In genomic region chr3:68495096-68495735, GRCm38 (mm10) we compare ENCODE assay signal across 8 mouse cellular contexts.
A peak's percentile ranks its signal among the peaks of the same experiment; 100 is the strongest.
DNase-seq lines count a peak whose midpoint lies in the region; ATAC-seq and TF ChIP-seq lines count a peak whose summit lies in the region.

No protein-coding gene starts in this region.

- H3K4me2 ChIP-seq in forebrain, embryonic 11.5 days (ENCODE audit: low read depth, low read length, severe bottlenecking): peak overlapping the region; percentile 97
- peak overlapping the region; percentile 87 for H3K4me2 ChIP-seq in heart, embryonic 13.5 days
- H3K4me2 ChIP-seq in liver, embryonic 14.5 days (ENCODE audit: low read depth): peak overlapping the region; percentile 73
- peak overlapping the region; percentile 95 for H3K4me2 ChIP-seq in neural tube, embryonic 13.5 days

- under 1% methylated on average over 38 of the region's 38 CpGs for WGBS in forebrain, embryonic 11.5 days
- under 1% methylated on average over 38 of the region's 38 CpGs for WGBS in heart, embryonic 13.5 days
- WGBS in liver, embryonic 14.5 days (ENCODE audit: insufficient replicate concordance): 1% methylated on average over 32 of the region's 38 CpGs
- under 1% methylated on average over 38 of the region's 38 CpGs for WGBS in neural tube, embryonic 13.5 days

- no peak for DNase-seq in G1E (ENCODE audit: low spot score)
- peak; percentile 82 for DNase-seq in forebrain, embryonic 11.5 days (ENCODE audit: low spot score)
- DNase-seq in kidney, postnatal 10 days: peak; percentile 72
- DNase-seq in liver, embryonic 14.5 days (ENCODE audit: low read depth in 3 of 3, low spot score in 3 of 3): no peak

- peak overlapping the region; percentile 74 for H3K9ac ChIP-seq in forebrain, embryonic 11.5 days (ENCODE audit: low read length)
- peak overlapping the region; percentile 96 for H3K9ac ChIP-seq in heart, embryonic 13.5 days
- H3K9ac ChIP-seq in liver, embryonic 14.5 days (replicated peaks): no peak overlapping the region
- H3K9ac ChIP-seq in neural tube, embryonic 13.5 days: peak overlapping the region; percentile 83

- TF ChIP-seq CTCF in G1E (IDR thresholded peaks at IDR 0.05; ENCODE audit: low read depth, low read length): no peak
- no peak for TF ChIP-seq CTCF in bone marrow macrophage, adult 2 months (IDR thresholded peaks at IDR 0.05; ENCODE audit: low read depth, low read length)
- no peak for TF ChIP-seq CTCF in liver, embryonic 14.5 days (IDR thresholded peaks at IDR 0.05; ENCODE audit: low read depth)

- H3K4me1 ChIP-seq in G1E (ENCODE audit: insufficient read depth, low read depth, low read length): no peaks in the 10 kb centered on the region
- H3K4me1 ChIP-seq in bone marrow macrophage, adult 2 months (ENCODE audit: control insufficient read depth, insufficient read depth, low read length): no peaks in the 10 kb centered on the region
- H3K4me1 ChIP-seq in forebrain, embryonic 11.5 days (replicated peaks; ENCODE audit: control insufficient read depth, insufficient read depth, low read length): peaks cover 7% of the 10 kb centered on the region; the same call in 1 of the 2 replicates
- H3K4me1 ChIP-seq in heart, embryonic 13.5 days: peaks cover 58% of the 10 kb centered on the region
- H3K4me1 ChIP-seq in liver, embryonic 14.5 days (replicated peaks; ENCODE audit: control insufficient read depth in 2 of 2, insufficient read depth in 2 of 2, low read length in 1 of 2): peaks cover 12 to 26% of the 10 kb centered on the region in 2 experiments; a peak in 3 of 4 replicates
- peaks cover 37% of the 10 kb centered on the region for H3K4me1 ChIP-seq in neural tube, embryonic 13.5 days (replicated peaks)

- no peak overlapping the region for H3K27ac ChIP-seq in bone marrow macrophage, adult 2 months (ENCODE audit: insufficient read depth, low read depth, low read length)
- no peak overlapping the region for H3K27ac ChIP-seq in forebrain, embryonic 11.5 days (ENCODE audit: low read depth, low read length)
- H3K27ac ChIP-seq in heart, embryonic 13.5 days (replicated peaks): peak overlapping the region; percentile 99
- H3K27ac ChIP-seq in liver, embryonic 14.5 days: no peak overlapping the region
- H3K27ac ChIP-seq in neural tube, embryonic 13.5 days (replicated peaks): peak overlapping the region; percentile 85

- no peak for TF ChIP-seq POLR2A in bone marrow macrophage, adult 2 months (IDR thresholded peaks at IDR 0.05; ENCODE audit: borderline replicate concordance, low read depth, low read length)

- no peak for TF ChIP-seq EP300 in liver, embryonic 14.5 days (IDR thresholded peaks at IDR 0.05; ENCODE audit: low read depth)

- ATAC-seq in G1E (ENCODE audit: extremely low read depth, insufficient number of reproducible peaks, low FRiP score, poor library complexity, severe bottlenecking): no peak
- peak; percentile 34 for ATAC-seq in forebrain, embryonic 11.5 days (replicated peaks; ENCODE audit: low FRiP score)
- 0 out of 2 replicates have a peak, but pooled peaks have one; percentile 6 for ATAC-seq in heart, embryonic 13.5 days (ENCODE audit: extremely low read depth, insufficient number of reproducible peaks, low FRiP score, low TSS enrichment)
- ATAC-seq in liver, embryonic 14.5 days (ENCODE audit: insufficient read depth): no peak
- peak; percentile 70 for ATAC-seq in neural tube, embryonic 13.5 days (ENCODE audit: low read depth)
- no peak for ATAC-seq in monocyte, adult 5-6 weeks (replicated peaks; ENCODE audit: insufficient number of reproducible peaks, low FRiP score, low TSS enrichment, poor library complexity, severe bottlenecking)

- no peaks in the 10 kb centered on the region for H3K27me3 ChIP-seq in G1E (ENCODE audit: insufficient read depth, low read length)
- H3K27me3 ChIP-seq in forebrain, embryonic 11.5 days (ENCODE audit: control insufficient read depth, insufficient read depth, low read length): no peaks in the 10 kb centered on the region; the same call in 1 of the 2 replicates
- no peaks in the 10 kb centered on the region for H3K27me3 ChIP-seq in heart, embryonic 13.5 days (replicated peaks)
- H3K27me3 ChIP-seq in liver, embryonic 14.5 days (ENCODE audit: control insufficient read depth, insufficient read depth, low read length): peaks cover 38% of the 10 kb centered on the region
- H3K27me3 ChIP-seq in neural tube, embryonic 13.5 days: peaks cover 10% of the 10 kb centered on the region; the same call in 1 of the 2 replicates

- H3K36me3 ChIP-seq in G1E (replicated peaks): no peaks in the 10 kb centered on the region
- H3K36me3 ChIP-seq in forebrain, embryonic 11.5 days (ENCODE audit: control insufficient read depth, insufficient read depth, low read length): no peaks in the 10 kb centered on the region
- H3K36me3 ChIP-seq in heart, embryonic 13.5 days: peaks cover 14% of the 10 kb centered on the region; the same call in 1 of the 2 replicates
- no peaks in the 10 kb centered on the region for H3K36me3 ChIP-seq in liver, embryonic 14.5 days (replicated peaks; ENCODE audit: control insufficient read depth, insufficient read depth, low read depth)
- H3K36me3 ChIP-seq in neural tube, embryonic 13.5 days: no peaks in the 10 kb centered on the region

- H3K9me3 ChIP-seq in G1E (replicated peaks): peaks cover 62% of the 10 kb centered on the region
- H3K9me3 ChIP-seq in forebrain, embryonic 11.5 days (ENCODE audit: control insufficient read depth, low read length): no peaks in the 10 kb centered on the region
- H3K9me3 ChIP-seq in heart, embryonic 13.5 days: no peaks in the 10 kb centered on the region
- no peaks in the 10 kb centered on the region for H3K9me3 ChIP-seq in liver, embryonic 14.5 days (ENCODE audit: control insufficient read depth, low read length)
- no peaks in the 10 kb centered on the region for H3K9me3 ChIP-seq in neural tube, embryonic 13.5 days

- peak overlapping the region; percentile 14; the same call in 1 of the 2 replicates for H3K4me3 ChIP-seq in G1E (ENCODE audit: low read depth, low read length)
- peak overlapping the region; percentile 61 for H3K4me3 ChIP-seq in bone marrow macrophage, adult 2 months (ENCODE audit: insufficient read depth, low read length)
- H3K4me3 ChIP-seq in forebrain, embryonic 11.5 days (ENCODE audit: low read depth, low read length): peak overlapping the region; percentile 61
- H3K4me3 ChIP-seq in heart, embryonic 13.5 days: peak overlapping the region; percentile 87
- H3K4me3 ChIP-seq in liver, embryonic 14.5 days (ENCODE audit: insufficient read depth in 1 of 2, low read depth in 2 of 2, low read length in 2 of 2): peak overlapping the region; percentile 49 to 58
- peak overlapping the region; percentile 68 for H3K4me3 ChIP-seq in neural tube, embryonic 13.5 days

Comparison
In these comparisons a context has a peak if more than half of its experiments do, and no peak if none do; other contexts are left out.
1. ATAC-seq: peak in forebrain, embryonic 11.5 days (single experiment), heart, embryonic 13.5 days (single experiment) and neural tube, embryonic 13.5 days (single experiment); none in G1E (single experiment), liver, embryonic 14.5 days (single experiment) and monocyte, adult 5-6 weeks (single experiment).
2. DNase-seq: peak in forebrain, embryonic 11.5 days (single experiment) and kidney, postnatal 10 days (single experiment); none in G1E (single experiment) and liver, embryonic 14.5 days (0 of 3).
3. H3K4me3 ChIP-seq: peak in every context shown above with its lines; median percentile 87 in heart, embryonic 13.5 days; 68 in neural tube, embryonic 13.5 days; 61 in bone marrow macrophage, adult 2 months; 61 in forebrain, embryonic 11.5 days; 54 in liver, embryonic 14.5 days; 14 in G1E.
4. H3K27ac ChIP-seq: peak in heart, embryonic 13.5 days (single experiment) and neural tube, embryonic 13.5 days (single experiment); none in bone marrow macrophage, adult 2 months (single experiment), forebrain, embryonic 11.5 days (single experiment) and liver, embryonic 14.5 days (single experiment).
5. Peak in every context shown above with its lines, with median percentiles within 50 percentile points of each other: H3K4me2 ChIP-seq.